Mouse (Mus musculus) midbrain, embryonic 11.5 days (tissue): ENCODE measurements around the gene 4930453N24Rik. TPM values are rescaled to one million over a fixed set of nuclear protein-coding genes. Genes with fewer than 3 reads are reported as not detected.
A peak's percentile ranks its signal among the peaks of the same experiment; 100 is the strongest.

Experiments used
- ATAC-seq: fragments of 200-750 bp; cut with Nextera tagmentation; 2 replicates; pipeline ENCODE4 v1.8.0; 2017; ENCODE audit warnings: moderate TSS enrichment, moderate library complexity; ENCODE audit not compliant: low FRiP score
- DNase-seq: peaks from one replicate; pipeline ENCODE4 v3.0.0; 2015; ENCODE audit warnings: low spot score; ENCODE audit errors: missing footprints
- H3K27ac ChIP-seq: fragments of 300-500 bp; sonication (generic); 2 replicates; pipeline ENCODE4 v1.5.1; 2014; ENCODE audit warnings: low read depth, low read length
- H3K27me3 ChIP-seq: fragments of 300-500 bp; sonication (generic); 2 replicates; pipeline ENCODE4 v1.6.1; 2014; ENCODE audit warnings: mild to moderate bottlenecking, low read length, moderate library complexity, mixed read lengths; ENCODE audit not compliant: control insufficient read depth, insufficient read depth
- H3K36me3 ChIP-seq: fragments of 300-500 bp; sonication (generic); 2 replicates; pipeline ENCODE4 v1.6.1; 2014; ENCODE audit warnings: mild to moderate bottlenecking, low read length, moderate library complexity, mixed read lengths; ENCODE audit not compliant: control insufficient read depth, insufficient read depth
- H3K4me1 ChIP-seq: fragments of 300-500 bp; sonication (generic); 2 replicates; pipeline ENCODE4 v1.6.1; 2014; ENCODE audit warnings: low read length; ENCODE audit not compliant: control insufficient read depth, insufficient read depth
- H3K4me2 ChIP-seq: fragments of 300-500 bp; sonication (generic); 2 replicates; pipeline ENCODE4 v1.6.1; 2014; ENCODE audit warnings: mild to moderate bottlenecking, moderate library complexity
- H3K4me3 ChIP-seq: fragments of 300-500 bp; sonication (generic); 2 replicates; pipeline ENCODE4 v1.5.1; 2014; ENCODE audit warnings: low read depth, low read length
- H3K9ac ChIP-seq: fragments of 300-500 bp; sonication (generic); 2 replicates; pipeline ENCODE4 v1.6.1; 2014; ENCODE audit warnings: low read length
- H3K9me3 ChIP-seq: fragments of 300-500 bp; sonication (generic); 2 replicates; pipeline ENCODE4 v1.6.1; 2016; ENCODE audit warnings: low read length; ENCODE audit not compliant: control insufficient read depth
- WGBS: fragments of 180-500 bp; shearing (Covaris S2); extraction: QIAGEN DNeasy Blood & Tissue Kit; methylation state at CpG from one replicate; pipeline ENCODE4 v1.1.7; 2014; 5-methylcytosine and 5-hydroxymethylcytosine counted together
- polyA plus RNA-seq: library from polyadenylated mRNA; unstranded; fragments of >200 nt; fragmentation: Nextera tagmentation; extraction: Ambion mirVana; gene quantifications from 2 replicates; pipeline ENCODE4 v1.2.1, GENCODE M21; 2014

Gene 4930453N24Rik
- polyA plus RNA-seq = 33.0 and 33.3 TPM in 2 replicates

- DNase-seq (peak; percentile 98), ATAC-seq (peak; percentile 96)
- Histone ChIP-seq H3K4me3 (peak within 1 kb of the TSS; percentile 87), H3K9me3 (no peaks in the 10 kb centered on the region), H3K27ac (peak within 1 kb of the TSS; percentile 74; the same call in 1 of the 2 replicates), H3K27me3 (no peaks in the 10 kb centered on the region), H3K4me1 (no peaks in the 10 kb centered on the region), H3K9ac (peak within 1 kb of the TSS; percentile 86), H3K4me2 (peak within 1 kb of the TSS; percentile 52), H3K36me3 (no peaks in the 10 kb centered on the region)
- 2% methylated on average over 72 of the region's 72 CpGs for WGBS
Observed at GRCm38 (mm10) chr16:64770521-64771430, at the start of gene 4930453N24Rik. TSS of gene 4930453N24Rik (minus strand) at chr16:64771161.

GRCm38 (mm10) chr16:64817094-64817765, 46.3 kb upstream of the 4930453N24Rik start:
- Histone ChIP-seq H3K36me3 (no peaks in the 10 kb centered on the region), H3K4me2 (no peak overlapping the region), H3K27ac (no peak overlapping the region), H3K27me3 (no peaks in the 10 kb centered on the region), H3K9ac (no peak overlapping the region), H3K4me3 (no peak overlapping the region), H3K9me3 (no peaks in the 10 kb centered on the region), H3K4me1 (no peaks in the 10 kb centered on the region)
- no peak for ATAC-seq
- DNase-seq = no peak
- WGBS = 97% methylated on average over 3 of the region's 3 CpGs

- no peaks in the 10 kb centered on the region for H3K27me3 ChIP-seq
- no peak overlapping the region for H3K4me3 ChIP-seq
- H3K4me2 ChIP-seq = no peak overlapping the region
- no peaks in the 10 kb centered on the region for H3K9me3 ChIP-seq
- H3K9ac ChIP-seq = no peak overlapping the region
- H3K27ac ChIP-seq = no peak overlapping the region
- ATAC-seq = no peak
- H3K4me1 ChIP-seq = no peaks in the 10 kb centered on the region
- no peak for DNase-seq
- H3K36me3 ChIP-seq = peaks cover 2% of the 10 kb centered on the region; the same call in 1 of the 2 replicates
- 92% methylated on average over 3 of the region's 3 CpGs for WGBS
Observed at GRCm38 (mm10) chr16:64803041-64803440, 32.1 kb upstream of the 4930453N24Rik start.

- Histone ChIP-seq H3K27ac (no peak overlapping the region), H3K4me2 (no peak overlapping the region), H3K4me1 (no peaks in the 10 kb centered on the region), H3K4me3 (no peak overlapping the region), H3K9me3 (no peaks in the 10 kb centered on the region), H3K27me3 (no peaks in the 10 kb centered on the region), H3K9ac (no peak overlapping the region), H3K36me3 (peaks cover 2% of the 10 kb centered on the region; the same call in 1 of the 2 replicates)
- ATAC-seq (no peak), DNase-seq (no peak)
Observed at GRCm38 (mm10) chr16:64801638-64802037, 30.7 kb upstream of the 4930453N24Rik start.

- Histone ChIP-seq H3K27me3 (no peaks in the 10 kb centered on the region), H3K4me3 (no peak overlapping the region), H3K9me3 (no peaks in the 10 kb centered on the region), H3K27ac (no peak overlapping the region), H3K9ac (no peak overlapping the region), H3K4me2 (no peak overlapping the region), H3K4me1 (no peaks in the 10 kb centered on the region), H3K36me3 (peaks cover under 1% of the 10 kb centered on the region; the same call in 1 of the 2 replicates)
- ATAC-seq = no peak
- WGBS = 94% methylated on average over 5 of the region's 5 CpGs
- no peak for DNase-seq
Observed at GRCm38 (mm10) chr16:64800393-64800792, 29.4 kb upstream of the 4930453N24Rik start.

GRCm38 (mm10) chr16:64794802-64795201, 23.8 kb upstream of the 4930453N24Rik start:
- Histone ChIP-seq H3K27ac (no peak overlapping the region), H3K9me3 (no peaks in the 10 kb centered on the region), H3K4me1 (no peaks in the 10 kb centered on the region), H3K9ac (no peak overlapping the region), H3K4me2 (no peak overlapping the region), H3K36me3 (no peaks in the 10 kb centered on the region), H3K4me3 (no peak overlapping the region), H3K27me3 (no peaks in the 10 kb centered on the region)
- no peak for ATAC-seq
- no peak for DNase-seq
- 97% methylated on average over 2 of the region's 2 CpGs for WGBS

GRCm38 (mm10) chr16:64789706-64790105, 18.7 kb upstream of the 4930453N24Rik start:
- H3K4me1 ChIP-seq = no peaks in the 10 kb centered on the region
- no peak for ATAC-seq
- 96% methylated on average over 3 of the region's 3 CpGs for WGBS

GRCm38 (mm10) chr16:64775516-64775915, 4.6 kb upstream of the 4930453N24Rik start:
- WGBS = 86% methylated on average over 1 of the region's 1 CpGs
- H3K4me2 ChIP-seq = no peak overlapping the region

More at GRCm38 (mm10) chr16:64789706-64790105, 18.7 kb upstream of the 4930453N24Rik start:
- H3K9ac ChIP-seq = no peak overlapping the region
- H3K4me2 ChIP-seq = no peak overlapping the region
- no peak overlapping the region for H3K27ac ChIP-seq
- H3K27me3 ChIP-seq = no peaks in the 10 kb centered on the region
- DNase-seq = no peak
- H3K4me3 ChIP-seq = no peak overlapping the region
- no peaks in the 10 kb centered on the region for H3K9me3 ChIP-seq
- no peaks in the 10 kb centered on the region for H3K36me3 ChIP-seq

GRCm38 (mm10) chr16:64771431-64771818, 464 bp upstream of the 4930453N24Rik start:
- Histone ChIP-seq H3K36me3 (no peaks in the 10 kb centered on the region), H3K27ac (no peak overlapping the region), H3K9ac (peak overlapping the region; percentile 86), H3K27me3 (no peaks in the 10 kb centered on the region), H3K4me2 (peak overlapping the region; percentile 52; the same call in 1 of the 2 replicates), H3K4me3 (peak overlapping the region; percentile 87), H3K9me3 (no peaks in the 10 kb centered on the region), H3K4me1 (no peaks in the 10 kb centered on the region)
- ATAC-seq = peak; percentile 15; the same call in 1 of the 2 replicates
- 93% methylated on average over 2 of the region's 2 CpGs for whole genome bisulfite sequencing
- no peak for DNase-seq

More at GRCm38 (mm10) chr16:64775516-64775915, 4.6 kb upstream of the 4930453N24Rik start:
- no peak for ATAC-seq
- Histone ChIP-seq H3K36me3 (no peaks in the 10 kb centered on the region), H3K4me1 (no peaks in the 10 kb centered on the region), H3K4me3 (no peak overlapping the region), H3K9me3 (no peaks in the 10 kb centered on the region), H3K9ac (no peak overlapping the region), H3K27me3 (no peaks in the 10 kb centered on the region), H3K27ac (no peak overlapping the region)
- no peak for DNase-seq
